Mouse (Mus musculus) liver, embryonic 12.5 days (tissue): ENCODE measurements around the gene Mrap. TPM values are rescaled to one million over a fixed set of nuclear protein-coding genes. Genes with fewer than 3 reads are reported as not detected.

Experiments
- ATAC-seq: fragments of 200-750 bp; cut with Nextera tagmentation; 2 replicates; pipeline ENCODE4 v1.8.0; 2017; ENCODE audit warnings: moderate number of reproducible peaks, mild to moderate bottlenecking, moderate library complexity
- H3K27ac ChIP-seq: fragments of 300-500 bp; sonication (generic); 2 replicates; pipeline ENCODE4 v1.5.1; 2016; ENCODE audit warnings: mild to moderate bottlenecking
- H3K27me3 ChIP-seq: fragments of 300-500 bp; sonication (generic); replicated peaks from 2 replicates; pipeline ENCODE4 v1.6.1; 2016; ENCODE audit warnings: mild to moderate bottlenecking, moderate library complexity
- H3K36me3 ChIP-seq: fragments of 300-500 bp; sonication (generic); 2 replicates; pipeline ENCODE4 v1.6.1; 2016; ENCODE audit warnings: mild to moderate bottlenecking, moderate library complexity
- H3K4me1 ChIP-seq: fragments of 300-500 bp; sonication (generic); 2 replicates; pipeline ENCODE4 v1.6.1; 2016
- H3K4me2 ChIP-seq: fragments of 300-500 bp; sonication (generic); 2 replicates; pipeline ENCODE4 v1.6.1; 2016; ENCODE audit warnings: mild to moderate bottlenecking, moderate library complexity
- H3K4me3 ChIP-seq: fragments of 300-500 bp; sonication (generic); 2 replicates; pipeline ENCODE4 v1.5.1; 2016; ENCODE audit warnings: mild to moderate bottlenecking, moderate library complexity
- H3K9ac ChIP-seq: fragments of 300-500 bp; sonication (generic); 2 replicates; pipeline ENCODE4 v1.6.1; 2016; ENCODE audit warnings: mild to moderate bottlenecking, moderate library complexity
- H3K9me3 ChIP-seq: fragments of 300-500 bp; sonication (generic); replicated peaks from 2 replicates; pipeline ENCODE4 v1.6.1; 2016; ENCODE audit warnings: mild to moderate bottlenecking, moderate library complexity
- WGBS: fragments of 180-500 bp; shearing (Covaris S2); methylation state at CpG from one replicate; pipeline ENCODE4 v1.1.7; 2016; ENCODE audit not compliant: insufficient replicate concordance; 5-methylcytosine and 5-hydroxymethylcytosine counted together
- polyA plus RNA-seq: library from polyadenylated mRNA; unstranded; fragments of >200 nt; fragmentation: Nextera tagmentation; extraction: Ambion mirVana; gene quantifications from 2 replicates; pipeline ENCODE4 v1.2.1, GENCODE M21; 2016

Gene Mrap
- polyA plus RNA-seq, 1 experiment from 2014 or later, result 68.2 TPM

- no peaks in the 10 kb centered on the region for H3K9me3 ChIP-seq
- ATAC-seq, result no peak
- H3K27ac ChIP-seq, result no peak overlapping the region
- no peak overlapping the region for H3K9ac ChIP-seq
- peaks cover 11% of the 10 kb centered on the region for H3K4me1 ChIP-seq
- H3K27me3 ChIP-seq, result no peaks in the 10 kb centered on the region
- peaks cover 98% of the 10 kb centered on the region for H3K36me3 ChIP-seq
- H3K4me3 ChIP-seq, result no peak overlapping the region
- no peak overlapping the region for H3K4me2 ChIP-seq
- 70% methylated on average over 3 of the region's 3 CpGs for WGBS
These were observed 54.5 kb downstream of the Mrap start for GRCm38 (mm10) chr16:90792500-90792899.

- H3K9ac ChIP-seq, result no peak overlapping the region
- no peaks in the 10 kb centered on the region for H3K9me3 ChIP-seq
- peaks cover 98% of the 10 kb centered on the region for H3K36me3 ChIP-seq
- no peak for ATAC-seq
- no peak overlapping the region for H3K4me2 ChIP-seq
- H3K4me1 ChIP-seq, result no peaks in the 10 kb centered on the region
- no peaks in the 10 kb centered on the region for H3K27me3 ChIP-seq
- H3K27ac ChIP-seq, result no peak overlapping the region
- no peak overlapping the region for H3K4me3 ChIP-seq
These were observed 56.7 kb downstream of the Mrap start for GRCm38 (mm10) chr16:90794708-90795107.

- Histone ChIP-seq H3K4me1 (no peaks in the 10 kb centered on the region), H3K9me3 (no peaks in the 10 kb centered on the region), H3K27ac (no peak overlapping the region), H3K9ac (no peak overlapping the region), H3K4me3 (no peak overlapping the region), H3K4me2 (no peak overlapping the region), H3K36me3 (peaks cover 90% of the 10 kb centered on the region), H3K27me3 (no peaks in the 10 kb centered on the region)
- no peak for ATAC-seq
- 81% methylated on average over 8 of the region's 8 CpGs for whole genome bisulfite sequencing
These were observed 60.4 kb downstream of the Mrap start for GRCm38 (mm10) chr16:90798446-90798845.

GRCm38 (mm10) chr16:90798848-90799247, 60.8 kb downstream of the Mrap start:
- Histone ChIP-seq H3K9me3 (no peaks in the 10 kb centered on the region), H3K27ac (no peak overlapping the region), H3K27me3 (no peaks in the 10 kb centered on the region), H3K4me2 (no peak overlapping the region), H3K4me3 (no peak overlapping the region), H3K36me3 (peaks cover 90% of the 10 kb centered on the region), H3K4me1 (no peaks in the 10 kb centered on the region), H3K9ac (no peak overlapping the region)
- 76% methylated on average over 5 of the region's 5 CpGs for WGBS
- ATAC-seq, result no peak

Other genes starting within 250 kb of the Mrap start
- 55.9 and 58.8 TPM in 2 replicates for gene Mis18a, start 10.8 kb upstream of the Mrap start, polyA plus RNA-seq
- gene Urb1, start 72.2 kb downstream of the Mrap start, polyA plus RNA-seq, result 9.7 and 10.3 TPM in 2 replicates
- 0.11 and 0.30 TPM in 2 replicates for gene Eva1c, start 88.5 kb downstream of the Mrap start, polyA plus RNA-seq
- gene Cfap298, start 196.9 kb downstream of the Mrap start, polyA plus RNA-seq, result 41.4 and 44.0 TPM in 2 replicates